ENCODE assay signal across 8 mouse cellular contexts in genomic region chr13:49169448-49170207, GRCm38 (mm10). TPM values are rescaled to one million over a fixed set of nuclear protein-coding genes. Genes with fewer than 3 reads are reported as not detected.
DNase-seq lines count a peak whose midpoint lies in the region; ATAC-seq and TF ChIP-seq lines count a peak whose summit lies in the region.

No protein-coding gene starts in this region.

- no peaks in the 10 kb centered on the region for H3K27me3 ChIP-seq in MEL (ENCODE audit: control insufficient read depth in 1 of 2, insufficient read depth in 2 of 2, low read length in 2 of 2)
- no peaks in the 10 kb centered on the region for H3K27me3 ChIP-seq in hindbrain, embryonic 14.5 days (ENCODE audit: control insufficient read depth, insufficient read depth, low read length)

- no peaks in the 10 kb centered on the region for H3K9me3 ChIP-seq in MEL (replicated peaks; ENCODE audit: insufficient read depth, low read length)
- no peaks in the 10 kb centered on the region for H3K9me3 ChIP-seq in hindbrain, embryonic 14.5 days (ENCODE audit: control insufficient read depth, low read length)

- 19% methylated on average over 17 of the region's 17 CpGs for WGBS in hindbrain, embryonic 14.5 days

- peaks cover 0 to 4% of the 10 kb centered on the region in 2 experiments; a peak in 1 of 4 replicates for H3K4me1 ChIP-seq in MEL (ENCODE audit: control insufficient read depth in 1 of 2, insufficient read depth in 2 of 2, low read length in 2 of 2)
- no peaks in the 10 kb centered on the region for H3K4me1 ChIP-seq in hindbrain, embryonic 14.5 days (replicated peaks; ENCODE audit: control insufficient read depth, insufficient read depth, low read length)

- peak; percentile 82 to 95 (median 93) for TF ChIP-seq CTCF in MEL (IDR thresholded peaks at IDR 0.05 in 2 of 3, conservative IDR thresholded peaks at IDR 0.05 in 1 of 3; ENCODE audit: control insufficient read depth in 1 of 3, insufficient read depth in 1 of 3, low read depth in 2 of 3, low read length in 3 of 3, poor library complexity in 1 of 3, severe bottlenecking in 1 of 3)

- DNase-seq in MEL (ENCODE audit: low read depth, low spot score) = peak; percentile 80
- peak; percentile 93 for DNase-seq in cerebellum, adult 9-11 months
- peak; percentile 76 to 83 for DNase-seq in frontal cortex, postnatal 14 days (ENCODE audit: low spot score in 2 of 2)
- peak; percentile 89 for DNase-seq in hindbrain, embryonic 14.5 days (ENCODE audit: low spot score)
- peak; percentile 93 to 96 for DNase-seq in layer of hippocampus, postnatal 25 days (ENCODE audit: extremely low spot score in 1 of 2, low spot score in 1 of 2)
- DNase-seq in lung, postnatal 4 days = peak; percentile 88 to 91
- DNase-seq in retina, postnatal 7 days (ENCODE audit: low read depth, low spot score) = peak; percentile 85
- peak; percentile 90 for DNase-seq in thymus, postnatal 4 days

- no peak for TF ChIP-seq EP300 in MEL (IDR thresholded peaks at IDR 0.05; ENCODE audit: low read depth in 1 of 2, low read length in 2 of 2)

- no peak for TF ChIP-seq POLR2A in MEL (IDR thresholded peaks at IDR 0.05; ENCODE audit: control insufficient read depth in 1 of 2, insufficient read depth in 1 of 2, low read depth in 1 of 2, low read length in 2 of 2, poor library complexity in 1 of 2)

- no peak overlapping the region for H3K27ac ChIP-seq in MEL (ENCODE audit: control insufficient read depth, low read depth, low read length)
- no peak overlapping the region for H3K27ac ChIP-seq in hindbrain, embryonic 14.5 days

- H3K4me2 ChIP-seq in hindbrain, embryonic 14.5 days (replicated peaks) = no peak overlapping the region

- TF ChIP-seq RAD21 in MEL (IDR thresholded peaks at IDR 0.05; ENCODE audit: low read depth, low read length) = peak; percentile 57

- H3K36me3 ChIP-seq in MEL (ENCODE audit: control insufficient read depth in 1 of 2, insufficient read depth in 2 of 2, low read length in 2 of 2) = no peaks in the 10 kb centered on the region
- H3K36me3 ChIP-seq in hindbrain, embryonic 14.5 days (replicated peaks; ENCODE audit: control insufficient read depth, insufficient read depth) = no peaks in the 10 kb centered on the region

- no peaks in the 10 kb centered on the region for H3K79me2 ChIP-seq in MEL (ENCODE audit: control insufficient read depth, insufficient read depth, low read length, poor library complexity)

- H3K9ac ChIP-seq in MEL (ENCODE audit: control insufficient read depth, low read depth, low read length, poor library complexity, severe bottlenecking) = 0 out of 2 replicates have a peak overlapping the region, but pooled peaks have one; percentile 4
- no peak overlapping the region for H3K9ac ChIP-seq in hindbrain, embryonic 14.5 days

- peak; percentile 54; the same call in 1 of the 2 replicates for ATAC-seq in hindbrain, embryonic 14.5 days (ENCODE audit: low FRiP score)

- peak overlapping the region; percentile 30 to 40 for H3K4me3 ChIP-seq in MEL (ENCODE audit: control insufficient read depth in 1 of 2, insufficient read depth in 1 of 2, low read depth in 2 of 2, low read length in 2 of 2)
- H3K4me3 ChIP-seq in hindbrain, embryonic 14.5 days (replicated peaks; ENCODE audit: low read length) = no peak overlapping the region

TF ChIP-seq in MEL, 35 proteins besides CTCF, POLR2A, EP300 and RAD21:
- TF ChIP-seq E2F4 (IDR thresholded peaks at IDR 0.05; ENCODE audit: borderline replicate concordance, low read depth, low read length) = no peak
- no peak for TF ChIP-seq ZMIZ1 (IDR thresholded peaks at IDR 0.05; ENCODE audit: low read depth, low read length)
- no peak for TF ChIP-seq RCOR1 (IDR thresholded peaks at IDR 0.05; ENCODE audit: low read depth, low read length)
- TF ChIP-seq MAFK (IDR thresholded peaks at IDR 0.05; ENCODE audit: borderline replicate concordance, low read depth, low read length) = no peak
- TF ChIP-seq USF1 (IDR thresholded peaks at IDR 0.05; ENCODE audit: low read depth, low read length) = no peak
- no peak for TF ChIP-seq MXI1 (IDR thresholded peaks at IDR 0.05; ENCODE audit: low read depth, low read length)
- TF ChIP-seq SIN3A (IDR thresholded peaks at IDR 0.05; ENCODE audit: low read length) = no peak
- TF ChIP-seq BHLHE40 (IDR thresholded peaks at IDR 0.05; ENCODE audit: borderline replicate concordance, low read depth, low read length) = no peak
- no peak for TF ChIP-seq ETS1 (IDR thresholded peaks at IDR 0.05; ENCODE audit: low read depth, low read length)
- TF ChIP-seq SMC3 (IDR thresholded peaks at IDR 0.05; ENCODE audit: low read depth, low read length) = peak; percentile 56
- no peak for TF ChIP-seq NELFE (IDR thresholded peaks at IDR 0.05; ENCODE audit: low read depth, low read length)
- TF ChIP-seq ZC3H11A (IDR thresholded peaks at IDR 0.05; ENCODE audit: low read depth, low read length) = peak; percentile 18; the same call in 1 of the 2 replicates
- TF ChIP-seq GATA1 (IDR thresholded peaks at IDR 0.05; ENCODE audit: low read depth, low read length) = peak; percentile 45; the same call in 1 of the 2 replicates
- no peak for TF ChIP-seq CHD1 (IDR thresholded peaks at IDR 0.05; ENCODE audit: low read depth, low read length)
- TF ChIP-seq POLR2AphosphoS2 (IDR thresholded peaks at IDR 0.05; ENCODE audit: low read length) = no peak
- TF ChIP-seq MEF2A (IDR thresholded peaks at IDR 0.05; ENCODE audit: extremely low read depth, insufficient replicate concordance, low read depth, low read length, poor library complexity, severe bottlenecking) = no peak
- no peak for TF ChIP-seq NRF1 (IDR thresholded peaks at IDR 0.05; ENCODE audit: insufficient read depth, low read depth, low read length, poor library complexity, severe bottlenecking)
- TF ChIP-seq TBP (IDR thresholded peaks at IDR 0.05; ENCODE audit: low read depth, low read length) = no peak

RNA-seq across cellular contexts. Expression of gene Ninj1, which starts 17.7 kb away (rescaled TPM):
- 23.2 and 30.5 TPM in 2 replicates for total RNA-seq in MEL (2012; rRNA removed)
- polyA plus RNA-seq in MEL (2012; ENCODE audit: insufficient read depth in 1 of 2, insufficient read length in 2 of 2, low read depth in 1 of 2, low replicate concordance in 2 of 2, missing spikeins in 1 of 2) = 10 to 100 TPM in 1 of 2 experiments, not detected in 1; 69.8 TPM
- 33.3 and 33.5 TPM in 2 replicates for polyA plus RNA-seq in hindbrain, embryonic 14.5 days (2014; fragmentation: Nextera tagmentation; extraction: Ambion mirVana)
- total RNA-seq in layer of hippocampus, postnatal 25 days (2021) = 10 to 100 TPM; 23.6 to 25.1 TPM

RNA-seq across cellular contexts. Expression of gene Wnk2, which starts 21.8 kb away (rescaled TPM):
- not detected in 2 replicates for total RNA-seq in MEL (2012; rRNA removed)
- under 1 TPM in 1 of 2 experiments, not detected in 1; 0.04 TPM for polyA plus RNA-seq in MEL (2012; ENCODE audit: insufficient read depth in 1 of 2, insufficient read length in 2 of 2, low read depth in 1 of 2, low replicate concordance in 2 of 2, missing spikeins in 1 of 2)
- 23.3 and 28.0 TPM in 2 replicates for polyA plus RNA-seq in hindbrain, embryonic 14.5 days (2014; fragmentation: Nextera tagmentation; extraction: Ambion mirVana)
- total RNA-seq in layer of hippocampus, postnatal 25 days (2021) = 10 to 100 TPM; 88.2 to 98.9 TPM

RNA-seq across cellular contexts. Expression of gene Card19, which starts 46.2 kb away (rescaled TPM):
- 14.5 and 15.8 TPM in 2 replicates for total RNA-seq in MEL (2012; rRNA removed)
- polyA plus RNA-seq in MEL (2012; ENCODE audit: insufficient read depth in 1 of 2, insufficient read length in 2 of 2, low read depth in 1 of 2, low replicate concordance in 2 of 2, missing spikeins in 1 of 2) = 10 to 100 TPM in 1 of 2 experiments, not detected in 1; 51.8 TPM
- 31.0 and 37.0 TPM in 2 replicates for polyA plus RNA-seq in hindbrain, embryonic 14.5 days (2014; fragmentation: Nextera tagmentation; extraction: Ambion mirVana)
- total RNA-seq in layer of hippocampus, postnatal 25 days (2021) = 10 to 100 TPM; 14.7 to 16.2 TPM

Comparison
In these comparisons a context has a peak if more than half of its experiments do, and no peak if none do; other contexts are left out.
1. RNA of gene Wnk2, which starts 21.8 kb away (total RNA-seq): 88.2 to 98.9 TPM in layer of hippocampus, postnatal 25 days; not detected in MEL; every median in the first group is over 10 times any median in the second.
2. Peak in every context shown above with its lines, with median percentiles within 50 percentile points of each other: DNase-seq.